ENCODE assay signal across 9 mouse cellular contexts in the genomic region with DNA sequence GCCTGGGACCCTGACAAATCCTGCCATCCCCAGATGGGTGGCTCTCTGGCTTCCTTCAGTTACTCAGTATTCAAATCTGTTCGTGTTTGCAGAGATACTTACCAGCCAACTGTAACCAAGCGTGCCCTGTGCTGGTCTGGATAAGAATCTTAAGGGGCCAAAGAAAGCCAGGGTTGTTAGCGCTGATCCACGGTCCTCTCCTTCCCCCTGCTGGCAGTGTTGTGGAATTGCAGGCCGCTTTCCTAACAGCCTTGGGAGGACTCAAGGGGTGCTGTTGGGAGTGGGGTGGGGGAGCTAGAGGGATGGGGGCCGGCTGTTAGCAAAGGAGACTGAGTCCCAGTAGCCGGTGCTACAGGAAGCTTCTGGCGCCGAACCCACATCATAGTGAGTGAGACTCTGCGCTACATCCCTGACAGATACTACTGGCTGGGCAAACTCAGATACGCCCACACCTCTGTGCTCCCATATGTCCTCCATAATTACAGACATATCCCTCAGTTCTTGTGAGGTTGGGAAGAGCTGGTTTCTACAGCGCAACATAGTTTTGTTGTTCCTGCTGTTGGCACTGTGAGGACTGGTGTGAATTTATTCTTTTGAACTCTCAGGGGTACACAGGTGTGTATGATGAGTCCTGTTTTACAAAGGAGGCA. TPM values are rescaled to one million over a fixed set of nuclear protein-coding genes. Genes with fewer than 3 reads are reported as not detected.
A peak's percentile ranks its signal among the peaks of the same experiment; 100 is the strongest.
DNase-seq lines count a peak whose midpoint lies in the region; ATAC-seq and TF ChIP-seq lines count a peak whose summit lies in the region.
"Had no signal": no experiment of that assay in that cellular context is flagged by ENCODE, and none has a peak within 500 bp of the region (broad histone marks: within the 10 kb centered on the region; RNA-seq: fewer than 3 reads in every experiment).

No protein-coding gene starts in this region.

- no peak for ATAC-seq in cerebellum, adult (ENCODE audit: insufficient number of reproducible peaks, low FRiP score, low TSS enrichment)

- intact Hi-C loops in left cerebral cortex, adult 2 months (cut with DNase I): no loop called here

- no peaks in the 10 kb centered on the region for H3K27me3 ChIP-seq in cerebellum, adult 2 months (ENCODE audit: control insufficient read depth, insufficient read depth, low read length)

- no peak overlapping the region for H3K27ac ChIP-seq in cerebellum, adult 2 months (ENCODE audit: insufficient read depth, low read length)
- no peak overlapping the region for H3K27ac ChIP-seq in left cerebral cortex, adult 2 months
- no peak overlapping the region for H3K27ac ChIP-seq in cortical plate, adult 2 months (ENCODE audit: insufficient read depth, low read length)
- H3K27ac ChIP-seq: midbrain, embryonic 12.5 days had no signal

- DNase-seq in cerebellum, adult 2 months: no peak
- peak in 1 of 2 experiments; percentile 30 for DNase-seq in left cerebral cortex, adult 2 months (ENCODE audit: extremely low spot score in 1 of 2, low spot score in 2 of 2)
- no peak for DNase-seq in left cerebral cortex, adult 11 months (ENCODE audit: low spot score)
- DNase-seq in lung, adult 2 months: no peak
- DNase-seq in thymus, postnatal 25 days: peak; percentile 31
- no peak for DNase-seq in c-Kit-positive CD71-positive TER-119-positive erythroid progenitor cells, embryonic 14.5 days (ENCODE audit: low spot score)

- peak; percentile 68 for TF ChIP-seq CTCF in cerebellum, adult 2 months (IDR thresholded peaks at IDR 0.05; ENCODE audit: borderline replicate concordance, insufficient read depth, low read depth, low read length)
- peak; percentile 66 for TF ChIP-seq CTCF in left cerebral cortex, adult 2 months (IDR thresholded peaks at IDR 0.05)
- peak; percentile 83 for TF ChIP-seq CTCF in cortical plate, adult 2 months (IDR thresholded peaks at IDR 0.05; ENCODE audit: extremely low read depth, insufficient read depth, low read length)
- TF ChIP-seq CTCF in lung, adult 2 months (IDR thresholded peaks at IDR 0.05; ENCODE audit: insufficient read depth, low read length): peak; percentile 91

- no peak overlapping the region for H3K4me3 ChIP-seq in cerebellum, adult 2 months (replicated peaks; ENCODE audit: insufficient read depth, low read depth, low read length)
- no peak overlapping the region for H3K4me3 ChIP-seq in left cerebral cortex, adult 2 months
- H3K4me3 ChIP-seq in cortical plate, adult 2 months (ENCODE audit: insufficient read depth, low read length): no peak overlapping the region
- no peak overlapping the region for H3K4me3 ChIP-seq in lung, adult 2 months (replicated peaks; ENCODE audit: extremely low read depth, low read depth, low read length)
- H3K4me3 ChIP-seq: midbrain, embryonic 12.5 days had no signal

- TF ChIP-seq POLR2A in cerebellum, adult 2 months (IDR thresholded peaks at IDR 0.05; ENCODE audit: borderline replicate concordance, insufficient read depth, low read length): no peak
- no peak for TF ChIP-seq POLR2A in cortical plate, adult 2 months (IDR thresholded peaks at IDR 0.05; ENCODE audit: extremely low read depth, insufficient read depth, low read length)
- no peak for TF ChIP-seq POLR2A in lung, adult 2 months (IDR thresholded peaks at IDR 0.05; ENCODE audit: borderline replicate concordance, extremely low read depth, low read depth, low read length)

- 30% methylated on average over 12 of the region's 12 CpGs for WGBS in cerebellum, adult 2 months
- WGBS in lung, adult 2 months: 22% methylated on average over 12 of the region's 12 CpGs

- H3K4me1 ChIP-seq in cerebellum, adult 2 months (ENCODE audit: control insufficient read depth, insufficient read depth, low read length): no peaks in the 10 kb centered on the region
- H3K4me1 ChIP-seq in cortical plate, adult 2 months (ENCODE audit: control insufficient read depth, insufficient read depth, low read length): no peaks in the 10 kb centered on the region
- H3K4me1 ChIP-seq in lung, adult 2 months (ENCODE audit: control insufficient read depth, insufficient read depth, low read length): no peaks in the 10 kb centered on the region
- H3K4me1 ChIP-seq: midbrain, embryonic 12.5 days had no signal

RNA-seq across cellular contexts. Expression of a gene that starts 9.7 kb away (rescaled TPM):
- 13.8 and 15.3 TPM in 2 replicates for polyA plus RNA-seq in cerebellum, adult 2 months (2012; rRNA removed)
- total RNA-seq in left cerebral cortex, adult 2 months (2021): 10 to 100 TPM; 19.7 to 21.9 TPM
- 8.3 and 9.0 TPM in 2 replicates for polyA plus RNA-seq in cortical plate, adult 2 months (2012; rRNA removed)
- polyA plus RNA-seq in lung, adult 2 months (2012; rRNA removed): 10.0 and 10.3 TPM in 2 replicates
